Mouse (Mus musculus) megakaryocyte, embryonic 14.5 days (primary cell): Measurements from ENCODE around the gene Bag6. TPM values are rescaled to one million over a fixed set of nuclear protein-coding genes. Genes with fewer than 3 reads are reported as not detected.
A peak's percentile ranks its signal among the peaks of the same experiment; 100 is the strongest.

Experiments used
- H3K27me3 ChIP-seq: replicated peaks from 2 replicates; pipeline ENCODE3; 2012; ENCODE audit warnings: inconsistent platforms
- H3K36me3 ChIP-seq: replicated peaks from 2 replicates; pipeline ENCODE3; 2012; ENCODE audit warnings: low read length, inconsistent platforms, mixed read lengths
- H3K4me1 ChIP-seq: 2 replicates; pipeline ENCODE4 v1.6.1; 2012; ENCODE audit warnings: inconsistent platforms
- H3K4me3 ChIP-seq: replicated peaks from 2 replicates; pipeline ENCODE3; 2012; ENCODE audit warnings: moderate library complexity, mild to moderate bottlenecking, inconsistent platforms
- H3K9me3 ChIP-seq: 2 replicates; pipeline ENCODE4 v1.6.1; 2012; ENCODE audit warnings: inconsistent platforms
- FLI1 ChIP-seq: IDR thresholded peaks from 2 replicates; pipeline ENCODE4 v1.6.1; 2012; ENCODE audit warnings: low read length, inconsistent platforms, mixed read lengths
- GATA1 ChIP-seq: IDR thresholded peaks from 3 replicates; pipeline ENCODE4 v1.6.1; 2012; ENCODE audit warnings: mixed read lengths, low read length, inconsistent platforms, borderline replicate concordance
- polyA plus RNA-seq: library from polyadenylated mRNA; stranded (reverse); fragments of >175 nt; gene quantifications from 2 replicates; pipeline ENCODE4 v1.2.3, GENCODE M21; 2012; ENCODE audit warnings: low replicate concordance; ENCODE audit not compliant: insufficient read depth

The Bag6 gene
- polyA plus RNA-seq, 1 experiment: 613 TPM

- peak overlapping the region; percentile 59 for H3K4me3 ChIP-seq
- no peaks in the 10 kb centered on the region for H3K9me3 ChIP-seq
- H3K27me3 ChIP-seq: no peaks in the 10 kb centered on the region
- H3K36me3 ChIP-seq: no peaks in the 10 kb centered on the region
- no peak for TF ChIP-seq GATA1
- no peak for TF ChIP-seq FLI1
- H3K4me1 ChIP-seq: peaks cover 93% of the 10 kb centered on the region
Measured at GRCm38 (mm10) chr17:35191723-35192122, 56.7 kb downstream of the Bag6 start.

DNA sequence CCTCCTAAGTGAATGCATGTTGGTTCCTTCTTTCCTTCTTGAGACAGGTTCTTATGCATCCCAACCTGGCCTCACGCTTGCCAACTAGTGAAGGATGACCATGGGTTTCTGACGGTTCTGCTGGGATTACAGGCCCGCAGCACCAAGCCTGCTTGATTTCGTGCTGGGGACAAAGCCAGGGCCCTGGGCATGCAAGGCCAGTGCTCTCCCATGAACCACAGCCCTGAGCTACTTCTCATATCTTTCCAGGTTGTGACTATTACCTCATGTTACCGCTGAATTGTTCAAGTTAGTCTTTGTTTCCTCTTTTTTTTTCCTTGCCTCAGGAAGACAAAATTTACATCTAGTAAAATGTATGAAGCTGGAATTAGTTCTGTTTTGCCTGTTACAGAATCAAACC is 57.9 kb downstream of the Bag6 start:
- peak overlapping the region; percentile 18 for H3K4me3 ChIP-seq
- no peaks in the 10 kb centered on the region for H3K9me3 ChIP-seq
- H3K4me1 ChIP-seq: peaks cover 91% of the 10 kb centered on the region
- H3K36me3 ChIP-seq: no peaks in the 10 kb centered on the region
- no peaks in the 10 kb centered on the region for H3K27me3 ChIP-seq
- no peak for TF ChIP-seq FLI1
- no peak for TF ChIP-seq GATA1

DNA sequence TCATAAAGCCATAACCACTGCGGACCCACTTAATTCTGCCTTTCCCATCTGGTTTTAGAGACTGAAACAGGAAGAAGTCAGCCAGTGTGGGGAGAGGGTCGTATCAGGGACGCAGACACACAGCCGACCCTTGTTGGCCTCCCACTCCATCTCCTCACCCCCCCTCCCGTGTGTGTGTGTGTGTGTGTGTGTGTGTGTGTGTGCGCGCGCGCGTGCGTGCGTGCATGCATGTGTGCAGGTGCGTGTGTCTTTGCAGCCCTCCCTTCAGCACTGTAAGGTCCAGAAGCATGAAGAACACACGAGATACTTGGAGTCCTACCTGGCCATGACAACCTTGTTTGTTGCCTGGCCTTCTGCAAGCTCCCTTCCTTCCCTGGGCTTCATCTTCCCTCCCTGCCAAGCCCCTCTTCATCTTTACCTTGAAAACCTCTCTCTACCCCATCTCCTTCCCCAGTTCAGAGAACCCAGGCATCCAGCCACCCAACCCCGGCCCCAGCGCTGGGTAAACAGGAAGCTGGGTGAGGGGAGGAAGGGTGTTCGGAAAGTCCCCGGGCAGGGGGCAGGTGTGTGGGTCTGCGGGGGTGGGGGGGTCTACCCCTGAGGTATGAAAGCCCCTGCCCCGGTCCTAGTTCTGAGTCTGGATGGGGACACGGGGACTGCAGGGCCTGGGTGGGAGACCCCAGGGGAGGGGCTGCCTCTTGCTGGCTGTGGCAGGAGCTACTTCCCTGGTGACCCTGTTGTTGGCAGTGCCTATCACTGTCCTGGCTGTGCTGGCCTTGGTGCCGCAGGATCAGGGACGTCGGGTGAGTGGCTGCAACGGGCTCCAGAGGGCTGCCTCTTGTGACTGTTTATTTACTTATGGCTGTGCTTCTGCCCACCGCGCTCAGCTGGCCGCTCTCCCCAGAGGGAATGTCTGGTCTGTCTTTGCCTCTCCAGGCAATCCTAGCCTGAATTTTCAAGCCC is 59.2 kb downstream of the Bag6 start, which contains the start of gene Ltb:
Ltb (plus strand) TSS at position 559 of the 963 bp plus-strand sequence.
- TF ChIP-seq FLI1 (no peak), GATA1 (no peak)
- Histone ChIP-seq H3K4me1 (peaks cover 89% of the 10 kb centered on the region), H3K9me3 (no peaks in the 10 kb centered on the region), H3K4me3 (peak within 1 kb of the TSS; percentile 97), H3K27me3 (no peaks in the 10 kb centered on the region), H3K36me3 (peaks cover 6% of the 10 kb centered on the region)

GRCm38 (mm10) chr17:35194844-35195630 is 60.1 kb downstream of the Bag6 start:
- H3K4me1 ChIP-seq: peaks cover 89% of the 10 kb centered on the region
- TF ChIP-seq GATA1: no peak
- no peak for TF ChIP-seq FLI1
- H3K9me3 ChIP-seq: no peaks in the 10 kb centered on the region
- H3K4me3 ChIP-seq: peak overlapping the region; percentile 97
- H3K36me3 ChIP-seq: peaks cover 13% of the 10 kb centered on the region
- H3K27me3 ChIP-seq: no peaks in the 10 kb centered on the region

GRCm38 (mm10) chr17:35195631-35196320 is 60.8 kb downstream of the Bag6 start:
- Histone ChIP-seq H3K4me1 (peaks cover 89% of the 10 kb centered on the region), H3K9me3 (no peaks in the 10 kb centered on the region), H3K27me3 (no peaks in the 10 kb centered on the region), H3K4me3 (peak overlapping the region; percentile 97), H3K36me3 (peaks cover 16% of the 10 kb centered on the region)
- no peak for TF ChIP-seq GATA1
- TF ChIP-seq FLI1: no peak

- no peaks in the 10 kb centered on the region for H3K9me3 ChIP-seq
- TF ChIP-seq GATA1 (no peak), FLI1 (no peak)
- no peaks in the 10 kb centered on the region for H3K27me3 ChIP-seq
- H3K36me3 ChIP-seq: peaks cover 16% of the 10 kb centered on the region
- peaks cover 89% of the 10 kb centered on the region for H3K4me1 ChIP-seq
- peak overlapping the region; percentile 97 for H3K4me3 ChIP-seq
Measured at GRCm38 (mm10) chr17:35196321-35196641, 61.3 kb downstream of the Bag6 start.

Other genes starting within 250 kb of the Bag6 start
- gene C2, start 236.9 kb upstream of the Bag6 start, polyA plus RNA-seq: 3.0 and 6.0 TPM in 2 replicates
- 356 and 543 TPM in 2 replicates for gene Ehmt2, start 236.7 kb upstream of the Bag6 start, polyA plus RNA-seq
- gene Slc44a4, start 220.7 kb upstream of the Bag6 start, polyA plus RNA-seq: not detected in 2 replicates
- 12.4 and 41.3 TPM in 2 replicates for gene Neu1, start 203.9 kb upstream of the Bag6 start, polyA plus RNA-seq
- gene Hspa1b, start 175.9 kb upstream of the Bag6 start, polyA plus RNA-seq: 4.5 and 7.2 TPM in 2 replicates
- not detected in 2 replicates for gene Gm20481, start 165.3 kb upstream of the Bag6 start, polyA plus RNA-seq
- gene Hspa1a, start 163.0 kb upstream of the Bag6 start, polyA plus RNA-seq: 1.5 and 2.0 TPM in 2 replicates
- gene Hspa1l, start 162.5 kb upstream of the Bag6 start, polyA plus RNA-seq: not detected in 2 replicates
- 64.3 and 95.0 TPM in 2 replicates for gene Lsm2, start 153.3 kb upstream of the Bag6 start, polyA plus RNA-seq
- 188 and 650 TPM in 2 replicates for gene Vars, start 134.2 kb upstream of the Bag6 start, polyA plus RNA-seq
- 0.38 and 0.40 TPM in 2 replicates for gene Vwa7, start 118.6 kb upstream of the Bag6 start, polyA plus RNA-seq
- gene Sapcd1, start 107.2 kb upstream of the Bag6 start, polyA plus RNA-seq: 4.1 and 5.4 TPM in 2 replicates
- gene Msh5, start 88.4 kb upstream of the Bag6 start, polyA plus RNA-seq: 10.5 and 10.9 TPM in 2 replicates
- 244 and 373 TPM in 2 replicates for gene Clic1, start 85.2 kb upstream of the Bag6 start, polyA plus RNA-seq
- gene Ddah2, start 76.1 kb upstream of the Bag6 start, polyA plus RNA-seq: 30.5 and 36.5 TPM in 2 replicates
- gene Ly6g6c, start 69.8 kb upstream of the Bag6 start, polyA plus RNA-seq: 14.8 and 15.5 TPM in 2 replicates
- gene Mpig6b, start 69.0 kb upstream of the Bag6 start, polyA plus RNA-seq: 53.5 and 66.3 TPM in 2 replicates
- not detected in 2 replicates for gene Ly6g6e, start 58.3 kb upstream of the Bag6 start, polyA plus RNA-seq
- 79.9 and 106 TPM in 2 replicates for gene Ly6g6d, start 57.1 kb upstream of the Bag6 start, polyA plus RNA-seq
- gene Ly6g6f, start 49.6 kb upstream of the Bag6 start, polyA plus RNA-seq: 517 and 745 TPM in 2 replicates
- gene Abhd16a, start 45.9 kb upstream of the Bag6 start, polyA plus RNA-seq: 211 and 290 TPM in 2 replicates
- gene Ly6g5c, start 26.9 kb upstream of the Bag6 start, polyA plus RNA-seq: not detected in 2 replicates
- 0.23 TPM in 1 of 2 replicates, not detected in the other for gene Ly6g5b, start 19.8 kb upstream of the Bag6 start, polyA plus RNA-seq
- gene Gpank1, start 13.7 kb upstream of the Bag6 start, polyA plus RNA-seq: 46.5 and 57.4 TPM in 2 replicates
- 75.6 and 82.2 TPM in 2 replicates for gene Csnk2b, start 13.1 kb upstream of the Bag6 start, polyA plus RNA-seq
- 3.2 and 6.1 TPM in 2 replicates for gene D17H6S53E, start 8.8 kb upstream of the Bag6 start, polyA plus RNA-seq
- gene Apom, start 3.1 kb upstream of the Bag6 start, polyA plus RNA-seq: not detected in 2 replicates
- gene Prrc2a, start 29.7 kb downstream of the Bag6 start, polyA plus RNA-seq: 1,080 and 3,273 TPM in 2 replicates
- gene Aif1, start 40.9 kb downstream of the Bag6 start, polyA plus RNA-seq: 2.5 and 22.3 TPM in 2 replicates
- gene Lst1, start 53.3 kb downstream of the Bag6 start, polyA plus RNA-seq: 5.9 and 24.8 TPM in 2 replicates
- 12.1 TPM in 1 of 2 replicates, not detected in the other for gene Ltb, start 59.3 kb downstream of the Bag6 start, polyA plus RNA-seq
- 2.9 and 3.5 TPM in 2 replicates for gene Tnf, start 66.8 kb downstream of the Bag6 start, polyA plus RNA-seq
- gene Lta, start 70.2 kb downstream of the Bag6 start, polyA plus RNA-seq: 0.85 TPM in 1 of 2 replicates, not detected in the other
- not detected in 2 replicates for gene Gm16181, start 85.7 kb downstream of the Bag6 start, polyA plus RNA-seq
- gene Atp6v1g2, start 98.5 kb downstream of the Bag6 start, polyA plus RNA-seq: 0.86 TPM in 1 of 2 replicates, not detected in the other
- 31.8 and 57.1 TPM in 2 replicates for gene Nfkbil1, start 100.6 kb downstream of the Bag6 start, polyA plus RNA-seq
- 83.5 and 158 TPM in 2 replicates for gene Ddx39b, start 106.6 kb downstream of the Bag6 start, polyA plus RNA-seq
- gene H2-D1, start 127.6 kb downstream of the Bag6 start, polyA plus RNA-seq: 170 and 362 TPM in 2 replicates
- 1.5 and 7.3 TPM in 2 replicates for gene H2-Q1, start 185.2 kb downstream of the Bag6 start, polyA plus RNA-seq
- 6.7 TPM in 1 of 2 replicates, not detected in the other for gene H2-Q2, start 207.1 kb downstream of the Bag6 start, polyA plus RNA-seq
- 13.9 and 46.4 TPM in 2 replicates for gene H2-Q4, start 244.4 kb downstream of the Bag6 start, polyA plus RNA-seq